Comparison of ENCODE assay signal across 20 mouse cellular contexts in genomic region chr10:20022608-20023340, GRCm38 (mm10).
DNase-seq lines count a peak whose midpoint lies in the region; ATAC-seq lines count a peak whose summit lies in the region.
"Had no signal": no experiment of that assay in that cellular context is flagged by ENCODE, and none has a peak within 500 bp of the region (broad histone marks: within the 10 kb centered on the region; RNA-seq: fewer than 3 reads in every experiment).

No protein-coding gene starts in this region.

- peaks cover 18% of the 10 kb centered on the region for H3K4me1 ChIP-seq in forebrain, embryonic 10.5 days
- H3K4me1 ChIP-seq in forebrain, embryonic 13.5 days: no peaks in the 10 kb centered on the region
- peaks cover 19% of the 10 kb centered on the region for H3K4me1 ChIP-seq in kidney, embryonic 16.5 days (ENCODE audit: insufficient read depth, low read length)
- H3K4me1 ChIP-seq in midbrain, embryonic 14.5 days (ENCODE audit: control insufficient read depth, insufficient read depth, low read length): no peaks in the 10 kb centered on the region
- H3K4me1 ChIP-seq: lung, embryonic 15.5 days had no signal

- H3K36me3 ChIP-seq in forebrain, embryonic 10.5 days (replicated peaks): no peaks in the 10 kb centered on the region
- no peaks in the 10 kb centered on the region for H3K36me3 ChIP-seq in forebrain, embryonic 13.5 days (ENCODE audit: poor library complexity, severe bottlenecking)
- H3K36me3 ChIP-seq in kidney, embryonic 16.5 days (ENCODE audit: insufficient read depth, low read length): peaks cover 13% of the 10 kb centered on the region; the same call in 1 of the 2 replicates
- H3K36me3 ChIP-seq in midbrain, embryonic 14.5 days (ENCODE audit: control insufficient read depth, insufficient read depth, low read length): no peaks in the 10 kb centered on the region
- H3K36me3 ChIP-seq: embryonic facial prominence, embryonic 13.5 days; G1E; lung, embryonic 15.5 days; midbrain, embryonic 12.5 days had no signal

- no peak overlapping the region for H3K4me2 ChIP-seq in forebrain, embryonic 13.5 days
- H3K4me2 ChIP-seq in kidney, embryonic 16.5 days (replicated peaks; ENCODE audit: low read depth, low read length): no peak overlapping the region
- no peak overlapping the region for H3K4me2 ChIP-seq in midbrain, embryonic 14.5 days (ENCODE audit: low read length)
- H3K4me2 ChIP-seq: embryonic facial prominence, embryonic 13.5 days; heart, embryonic 11.5 days; lung, embryonic 15.5 days; midbrain, embryonic 12.5 days had no signal

- no peak for DNase-seq in forebrain, embryonic 10.5 days (ENCODE audit: extremely low spot score, low spot score)
- DNase-seq in kidney, adult 11 months: no peak
- peak; percentile 39 for DNase-seq in cerebellum, adult 9-11 months
- DNase-seq in midbrain, embryonic 14.5 days: peak; percentile 27
- DNase-seq in right cerebral cortex, postnatal 14 days: no peak
- no peak for DNase-seq in spleen, postnatal 36 days (ENCODE audit: low spot score in 2 of 2)
- DNase-seq: adrenal gland, postnatal 14 days; gastrocnemius, adult 2 months; liver; right cerebral cortex, adult 18-20 months; thymus, adult 18-20 months had no signal

- whole genome bisulfite sequencing in forebrain, embryonic 10.5 days: 65% methylated on average over 10 of the region's 10 CpGs
- 60% methylated on average over 10 of the region's 10 CpGs for WGBS in forebrain, embryonic 13.5 days
- WGBS in kidney, embryonic 16.5 days: 47% methylated on average over 10 of the region's 10 CpGs
- 52% methylated on average over 10 of the region's 10 CpGs for WGBS in midbrain, embryonic 14.5 days

- H3K9ac ChIP-seq in forebrain, embryonic 13.5 days: no peak overlapping the region
- H3K9ac ChIP-seq in kidney, embryonic 16.5 days (replicated peaks; ENCODE audit: low read length): no peak overlapping the region
- no peak overlapping the region for H3K9ac ChIP-seq in midbrain, embryonic 14.5 days (replicated peaks; ENCODE audit: low read length)
- H3K9ac ChIP-seq: embryonic facial prominence, embryonic 13.5 days; lung, embryonic 15.5 days; midbrain, embryonic 12.5 days had no signal

- peaks cover 7% of the 10 kb centered on the region; the same call in 1 of the 2 replicates for H3K9me3 ChIP-seq in forebrain, embryonic 10.5 days
- peaks cover 7% of the 10 kb centered on the region for H3K9me3 ChIP-seq in forebrain, embryonic 13.5 days (replicated peaks)
- H3K9me3 ChIP-seq in kidney, embryonic 16.5 days (ENCODE audit: low read length): peaks cover 8% of the 10 kb centered on the region
- H3K9me3 ChIP-seq in midbrain, embryonic 14.5 days (ENCODE audit: control insufficient read depth, low read length): peaks cover 4% of the 10 kb centered on the region
- H3K9me3 ChIP-seq: embryonic facial prominence, embryonic 13.5 days; lung, embryonic 15.5 days had no signal

- ATAC-seq in forebrain, embryonic 13.5 days: no peak
- peak; percentile 49 for ATAC-seq in kidney, embryonic 16.5 days (ENCODE audit: low FRiP score, low TSS enrichment)
- ATAC-seq in midbrain, embryonic 14.5 days (ENCODE audit: low FRiP score, low TSS enrichment): no peak
- ATAC-seq: forebrain, embryonic 14.5 days; intestine, embryonic 16.5 days had no signal

- H3K4me3 ChIP-seq in forebrain, embryonic 10.5 days: no peak overlapping the region
- no peak overlapping the region for H3K4me3 ChIP-seq in forebrain, embryonic 13.5 days
- H3K4me3 ChIP-seq in kidney, embryonic 16.5 days (ENCODE audit: low read length): no peak overlapping the region
- H3K4me3 ChIP-seq in midbrain, embryonic 14.5 days (replicated peaks; ENCODE audit: low read depth, low read length): no peak overlapping the region
- H3K4me3 ChIP-seq: embryonic facial prominence, embryonic 13.5 days; gastrocnemius, adult 2 months; lung, embryonic 15.5 days; midbrain, embryonic 12.5 days had no signal

- H3K27me3 ChIP-seq in forebrain, embryonic 10.5 days (ENCODE audit: poor library complexity, severe bottlenecking): no peaks in the 10 kb centered on the region
- H3K27me3 ChIP-seq in forebrain, embryonic 13.5 days: no peaks in the 10 kb centered on the region
- no peaks in the 10 kb centered on the region for H3K27me3 ChIP-seq in kidney, embryonic 16.5 days (ENCODE audit: insufficient read depth, low read length)
- H3K27me3 ChIP-seq in midbrain, embryonic 14.5 days (ENCODE audit: control insufficient read depth, insufficient read depth, low read length): no peaks in the 10 kb centered on the region
- H3K27me3 ChIP-seq: embryonic facial prominence, embryonic 13.5 days; lung, embryonic 15.5 days; midbrain, embryonic 12.5 days had no signal

- H3K27ac ChIP-seq in forebrain, embryonic 10.5 days: peak overlapping the region; percentile 48; the same call in 1 of the 2 replicates
- no peak overlapping the region for H3K27ac ChIP-seq in forebrain, embryonic 13.5 days
- H3K27ac ChIP-seq in kidney, embryonic 16.5 days (ENCODE audit: low read length): peak overlapping the region; percentile 61; the same call in 1 of the 2 replicates
- no peak overlapping the region for H3K27ac ChIP-seq in midbrain, embryonic 14.5 days (replicated peaks; ENCODE audit: low read depth, low read length)
- H3K27ac ChIP-seq: embryonic facial prominence, embryonic 13.5 days; gastrocnemius, adult 2 months; lung, embryonic 15.5 days; midbrain, embryonic 12.5 days had no signal

Comparison
In these comparisons a context has a peak if more than half of its experiments do, and no peak if none do; other contexts are left out.
1. H3K27ac ChIP-seq: peak in forebrain, embryonic 10.5 days (single experiment) and kidney, embryonic 16.5 days (single experiment); none in forebrain, embryonic 13.5 days (single experiment) and midbrain, embryonic 14.5 days (single experiment).
2. DNase-seq: peak in cerebellum, adult 9-11 months (single experiment) and midbrain, embryonic 14.5 days (single experiment); none in forebrain, embryonic 10.5 days (single experiment), kidney, adult 11 months (single experiment), right cerebral cortex, postnatal 14 days (single experiment) and spleen, postnatal 36 days (0 of 2).